Mouse (Mus musculus): ENCODE measurements around the gene Mamdc2. TPM values are rescaled to one million over a fixed set of nuclear protein-coding genes. Genes with fewer than 3 reads are reported as not detected.
A peak's percentile ranks its signal among the peaks of the same experiment; 100 is the strongest.

Mamdc2 gene
- polyA plus RNA-seq, 1 experiment from 2014 or later, result 3.9 TPM

GRCm38 (mm10) chr19:23410800-23411199 lies 37.4 kb downstream of the Mamdc2 start:
- TF ChIP-seq CTCF (IDR thresholded peaks at IDR 0.05; ENCODE audit: low read depth) (no peak), EP300 (optimal IDR thresholded peaks at IDR 0.05) (no peak)
- no peak for ATAC-seq (ENCODE audit: low FRiP score, low TSS enrichment)
- H3K4me3 ChIP-seq (ENCODE audit: low read depth, low read length), result no peak overlapping the region
- WGBS, result 53% methylated on average over 5 of the region's 5 CpGs
- no peaks in the 10 kb centered on the region for H3K27me3 ChIP-seq (ENCODE audit: control insufficient read depth, insufficient read depth, low read length)
- no peak overlapping the region for H3K4me2 ChIP-seq (replicated peaks; ENCODE audit: low read depth)
- H3K36me3 ChIP-seq (ENCODE audit: control insufficient read depth, insufficient read depth, low read length), result no peaks in the 10 kb centered on the region
- DNase-seq (ENCODE audit: low spot score), result no peak
- H3K9ac ChIP-seq (ENCODE audit: low read length), result no peak overlapping the region
- H3K27ac ChIP-seq (replicated peaks), result no peak overlapping the region
- no peaks in the 10 kb centered on the region for H3K9me3 ChIP-seq (ENCODE audit: control insufficient read depth, low read length)
- H3K4me1 ChIP-seq (replicated peaks; ENCODE audit: control insufficient read depth, insufficient read depth), result no peaks in the 10 kb centered on the region

GRCm38 (mm10) chr19:23410328-23410727 lies 37.9 kb downstream of the Mamdc2 start:
- no peak for DNase-seq (ENCODE audit: low spot score)

GRCm38 (mm10) chr19:23401469-23402135 lies 46.6 kb downstream of the Mamdc2 start:
- Histone ChIP-seq H3K4me3 (ENCODE audit: low read depth, low read length) (no peak overlapping the region), H3K4me1 (replicated peaks; ENCODE audit: control insufficient read depth, insufficient read depth) (no peaks in the 10 kb centered on the region), H3K9me3 (ENCODE audit: control insufficient read depth, low read length) (no peaks in the 10 kb centered on the region), H3K9ac (ENCODE audit: low read length) (no peak overlapping the region), H3K36me3 (ENCODE audit: control insufficient read depth, insufficient read depth, low read length) (no peaks in the 10 kb centered on the region), H3K27me3 (ENCODE audit: control insufficient read depth, insufficient read depth, low read length) (no peaks in the 10 kb centered on the region), H3K27ac (replicated peaks) (peak overlapping the region; percentile 53; the same call in 1 of the 2 replicates), H3K4me2 (replicated peaks; ENCODE audit: low read depth) (no peak overlapping the region)
- ATAC-seq (ENCODE audit: low FRiP score, low TSS enrichment), result peak; percentile 71; the same call in 1 of the 2 replicates
- WGBS, result 35% methylated on average over 12 of the region's 12 CpGs
- no peak for DNase-seq (ENCODE audit: low spot score)
- TF ChIP-seq EP300 (optimal IDR thresholded peaks at IDR 0.05), result no peak
- no peak for TF ChIP-seq CTCF (IDR thresholded peaks at IDR 0.05; ENCODE audit: low read depth)

More at GRCm38 (mm10) chr19:23410328-23410727, 37.9 kb downstream of the Mamdc2 start:
- TF ChIP-seq CTCF (IDR thresholded peaks at IDR 0.05; ENCODE audit: low read depth) (no peak), EP300 (optimal IDR thresholded peaks at IDR 0.05) (no peak)
- Histone ChIP-seq H3K36me3 (ENCODE audit: control insufficient read depth, insufficient read depth, low read length) (no peaks in the 10 kb centered on the region), H3K4me3 (ENCODE audit: low read depth, low read length) (no peak overlapping the region), H3K27me3 (ENCODE audit: control insufficient read depth, insufficient read depth, low read length) (no peaks in the 10 kb centered on the region), H3K4me1 (replicated peaks; ENCODE audit: control insufficient read depth, insufficient read depth) (no peaks in the 10 kb centered on the region), H3K9me3 (ENCODE audit: control insufficient read depth, low read length) (no peaks in the 10 kb centered on the region), H3K4me2 (replicated peaks; ENCODE audit: low read depth) (no peak overlapping the region), H3K27ac (replicated peaks) (no peak overlapping the region), H3K9ac (ENCODE audit: low read length) (no peak overlapping the region)
- ATAC-seq (ENCODE audit: low FRiP score, low TSS enrichment), result no peak
- 47% methylated on average over 4 of the region's 4 CpGs for WGBS

- TF ChIP-seq EP300 (optimal IDR thresholded peaks at IDR 0.05) (no peak), CTCF (IDR thresholded peaks at IDR 0.05; ENCODE audit: low read depth) (no peak)
- H3K4me1 ChIP-seq (replicated peaks; ENCODE audit: control insufficient read depth, insufficient read depth), result no peaks in the 10 kb centered on the region
- H3K4me3 ChIP-seq (ENCODE audit: low read depth, low read length), result no peak overlapping the region
- H3K36me3 ChIP-seq (ENCODE audit: control insufficient read depth, insufficient read depth, low read length), result no peaks in the 10 kb centered on the region
- H3K4me2 ChIP-seq (replicated peaks; ENCODE audit: low read depth), result no peak overlapping the region
- no peaks in the 10 kb centered on the region for H3K27me3 ChIP-seq (ENCODE audit: control insufficient read depth, insufficient read depth, low read length)
- WGBS, result 28% methylated on average over 5 of the region's 5 CpGs
- no peak overlapping the region for H3K9ac ChIP-seq (ENCODE audit: low read length)
- no peaks in the 10 kb centered on the region for H3K9me3 ChIP-seq (ENCODE audit: control insufficient read depth, low read length)
- DNase-seq (ENCODE audit: low spot score) (peak; percentile 27), ATAC-seq (ENCODE audit: low FRiP score, low TSS enrichment) (no peak)
- peak overlapping the region; percentile 14; the same call in 1 of the 2 replicates for H3K27ac ChIP-seq (replicated peaks)
Observed at GRCm38 (mm10) chr19:23400485-23400884, 47.8 kb downstream of the Mamdc2 start.

GRCm38 (mm10) chr19:23395956-23396355 lies 52.3 kb downstream of the Mamdc2 start:
- Histone ChIP-seq H3K4me3 (ENCODE audit: low read depth, low read length) (no peak overlapping the region), H3K9ac (ENCODE audit: low read length) (no peak overlapping the region), H3K9me3 (ENCODE audit: control insufficient read depth, low read length) (no peaks in the 10 kb centered on the region), H3K4me1 (replicated peaks; ENCODE audit: control insufficient read depth, insufficient read depth) (no peaks in the 10 kb centered on the region), H3K36me3 (ENCODE audit: control insufficient read depth, insufficient read depth, low read length) (no peaks in the 10 kb centered on the region), H3K4me2 (replicated peaks; ENCODE audit: low read depth) (no peak overlapping the region), H3K27ac (replicated peaks) (no peak overlapping the region), H3K27me3 (ENCODE audit: control insufficient read depth, insufficient read depth, low read length) (no peaks in the 10 kb centered on the region)
- DNase-seq (ENCODE audit: low spot score) (no peak), ATAC-seq (ENCODE audit: low FRiP score, low TSS enrichment) (no peak)
- WGBS, result 51% methylated on average over 2 of the region's 2 CpGs
- TF ChIP-seq EP300 (optimal IDR thresholded peaks at IDR 0.05), result no peak
- TF ChIP-seq CTCF (IDR thresholded peaks at IDR 0.05; ENCODE audit: low read depth), result no peak

GRCm38 (mm10) chr19:23394597-23394996 lies 53.6 kb downstream of the Mamdc2 start:
- Histone ChIP-seq H3K27ac (replicated peaks) (no peak overlapping the region), H3K9ac (ENCODE audit: low read length) (no peak overlapping the region), H3K36me3 (ENCODE audit: control insufficient read depth, insufficient read depth, low read length) (no peaks in the 10 kb centered on the region), H3K9me3 (ENCODE audit: control insufficient read depth, low read length) (no peaks in the 10 kb centered on the region), H3K27me3 (ENCODE audit: control insufficient read depth, insufficient read depth, low read length) (no peaks in the 10 kb centered on the region), H3K4me2 (replicated peaks; ENCODE audit: low read depth) (no peak overlapping the region), H3K4me3 (ENCODE audit: low read depth, low read length) (no peak overlapping the region), H3K4me1 (replicated peaks; ENCODE audit: control insufficient read depth, insufficient read depth) (no peaks in the 10 kb centered on the region; the same call in 1 of the 2 replicates)
- TF ChIP-seq CTCF (IDR thresholded peaks at IDR 0.05; ENCODE audit: low read depth) (no peak), EP300 (optimal IDR thresholded peaks at IDR 0.05) (no peak)
- no peak for DNase-seq (ENCODE audit: low spot score)
- WGBS, result 58% methylated on average over 1 of the region's 1 CpGs
- no peak for ATAC-seq (ENCODE audit: low FRiP score, low TSS enrichment)
